Mouse (Mus musculus): ENCODE results near the gene Ssrp1.

Ssrp1 gene

DNA sequence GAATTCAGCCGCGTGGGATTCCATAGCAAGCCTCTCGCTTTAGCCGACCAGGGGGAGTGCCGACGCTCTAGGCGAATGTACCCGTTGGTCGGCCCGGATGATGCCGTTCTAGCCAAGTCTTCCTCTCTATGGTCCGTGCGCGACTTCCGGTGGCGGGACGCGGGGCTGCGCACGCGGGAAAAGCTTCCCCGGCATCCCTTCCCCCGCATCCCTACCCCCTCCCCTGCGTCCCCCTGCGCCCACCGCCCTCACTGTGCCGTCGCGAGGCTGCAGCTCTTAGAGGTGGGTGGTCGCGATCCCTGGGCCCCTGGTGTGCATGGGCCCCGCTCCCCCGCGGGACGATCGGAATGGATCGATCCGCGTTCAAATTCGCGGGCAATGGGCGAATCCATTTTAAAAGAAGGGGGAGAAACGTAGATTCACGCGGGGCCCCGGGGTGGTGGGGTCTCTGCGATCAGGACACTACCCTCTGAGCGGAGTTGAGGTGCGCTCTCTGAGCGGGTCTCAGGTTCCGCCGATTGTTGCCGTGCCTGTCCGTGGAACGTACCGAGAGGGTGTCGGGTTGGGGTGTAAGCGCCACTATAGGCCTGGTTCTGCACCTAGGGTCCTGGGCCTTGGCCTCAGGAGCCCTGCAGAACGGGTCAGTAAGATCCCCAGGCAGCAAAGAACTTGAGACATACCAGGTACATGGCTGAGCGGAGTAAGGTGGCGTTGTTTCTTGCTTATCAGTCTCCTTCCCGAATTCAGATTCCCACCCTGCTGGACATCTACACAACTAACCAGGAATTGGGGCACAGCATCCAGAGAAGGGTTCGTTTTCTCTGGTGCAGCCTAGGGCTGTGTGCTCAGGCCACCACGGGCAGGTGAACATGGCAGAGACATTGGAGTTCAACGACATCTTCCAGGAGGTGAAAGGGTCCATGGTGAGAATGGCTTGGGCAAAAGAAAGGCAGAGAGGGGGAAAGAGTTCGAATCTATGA lies at the start of gene Ssrp1, which contains the start of gene P2rx3:
Ssrp1 (plus strand) TSS at position 188 of the 980 bp plus-strand sequence.
P2rx3 (minus strand) TSS at position 416 of the 980 bp plus-strand sequence.
- peak; percentile 89 for DNase-seq (ENCODE audit: low spot score in 2 of 2)

DNA sequence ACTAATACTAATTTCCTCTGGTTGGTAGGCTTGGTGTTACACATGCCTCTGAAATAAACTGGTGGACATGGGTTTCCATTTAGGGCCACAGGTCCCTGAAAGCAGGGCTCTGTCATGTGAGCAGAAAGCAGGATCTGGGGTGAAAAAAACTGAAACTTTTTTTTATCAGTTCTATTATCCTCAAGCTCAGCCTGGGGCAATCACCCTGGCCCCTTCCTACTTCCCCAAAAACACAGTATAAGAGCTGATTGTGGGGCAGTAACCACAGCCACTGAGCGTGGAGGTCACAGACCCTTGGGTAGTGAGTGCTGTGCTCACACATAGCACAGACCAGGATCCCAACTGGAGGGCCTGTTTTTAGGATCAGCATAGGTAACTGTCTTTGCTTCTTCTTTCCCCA lies 49.1 kb upstream of the Ssrp1 start, which contains the start of gene Prg3:
Prg3 (plus strand) TSS at position 286 of the 400 bp plus-strand sequence.
- no peak for DNase-seq (ENCODE audit: low spot score in 2 of 2)

DNA sequence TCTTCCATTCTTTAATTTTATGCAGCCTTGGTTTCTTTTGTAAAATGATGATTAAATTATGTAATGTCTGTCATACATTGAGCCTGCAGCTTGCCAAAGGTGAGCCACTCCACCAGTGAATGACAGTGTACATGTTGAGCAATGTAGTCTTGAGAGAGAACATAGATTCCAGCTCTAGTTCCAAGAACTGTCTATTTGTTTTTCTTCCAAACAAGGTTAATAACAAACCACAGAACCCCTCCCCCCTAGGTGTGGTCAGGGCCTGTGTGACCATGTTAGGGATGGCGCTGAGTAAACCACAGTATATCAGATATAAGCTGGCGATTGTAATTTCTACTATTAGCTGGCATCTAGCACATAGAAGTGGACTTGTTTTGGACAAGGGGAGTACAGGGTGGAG lies 40.7 kb upstream of the Ssrp1 start:
- DNase-seq (ENCODE audit: low spot score in 2 of 2): no peak

DNA sequence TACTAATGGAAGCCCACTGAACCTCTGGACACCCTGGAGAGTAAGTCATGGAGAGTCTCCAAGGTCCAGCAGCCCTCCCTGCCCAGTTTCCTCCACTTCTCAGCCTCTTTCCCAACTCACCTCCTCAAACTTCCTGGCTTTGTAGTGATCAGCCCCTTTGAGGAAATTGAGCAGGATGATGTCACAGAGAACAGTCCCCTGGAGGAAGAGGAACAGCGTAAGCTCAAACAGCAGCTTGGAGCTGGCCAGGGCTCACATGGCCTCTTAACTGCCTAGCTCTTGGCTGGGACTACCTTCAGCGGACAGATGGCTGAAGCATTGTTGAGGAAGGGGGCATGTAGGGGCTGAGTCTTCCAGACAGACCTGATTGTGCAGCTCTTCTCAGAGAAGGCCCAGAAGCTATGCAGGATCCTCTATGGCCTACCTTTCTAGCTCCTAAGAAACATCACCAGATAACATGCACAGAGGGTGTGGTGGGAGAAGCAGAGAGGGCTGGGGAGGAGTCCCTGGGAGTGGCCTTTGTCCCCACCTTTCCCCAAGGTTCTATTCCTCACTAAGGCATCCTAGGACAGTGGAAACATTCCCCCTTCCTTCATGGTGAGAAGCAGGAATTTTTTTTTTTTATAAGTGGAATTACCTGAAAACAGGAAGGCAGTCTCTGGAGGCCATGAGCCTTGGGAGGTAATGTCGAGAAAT lies 37.4 kb upstream of the Ssrp1 start:
- peak; percentile 32 to 73 for DNase-seq (ENCODE audit: low spot score in 2 of 2)

DNA sequence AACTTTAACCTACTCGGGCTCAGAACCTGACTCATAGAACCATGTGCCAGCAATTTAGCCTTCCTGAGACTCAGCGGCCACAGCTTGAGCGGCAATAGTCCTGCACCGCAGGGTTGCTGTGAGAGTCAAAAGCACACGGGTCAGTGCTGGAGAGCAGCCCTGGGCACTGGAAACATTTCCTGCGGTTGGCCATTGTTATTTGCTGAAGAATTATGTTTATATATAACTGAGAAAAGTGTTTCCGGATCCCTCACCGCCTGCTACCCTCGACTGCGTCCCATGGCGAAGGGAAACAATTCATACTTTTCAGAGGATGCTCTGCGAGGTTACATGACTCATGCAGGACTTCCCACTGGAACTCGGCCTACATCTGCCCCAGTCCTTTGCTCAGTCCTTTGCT lies 35.5 kb upstream of the Ssrp1 start:
- peak; percentile 21 to 44 for DNase-seq (ENCODE audit: low spot score in 2 of 2)

DNA sequence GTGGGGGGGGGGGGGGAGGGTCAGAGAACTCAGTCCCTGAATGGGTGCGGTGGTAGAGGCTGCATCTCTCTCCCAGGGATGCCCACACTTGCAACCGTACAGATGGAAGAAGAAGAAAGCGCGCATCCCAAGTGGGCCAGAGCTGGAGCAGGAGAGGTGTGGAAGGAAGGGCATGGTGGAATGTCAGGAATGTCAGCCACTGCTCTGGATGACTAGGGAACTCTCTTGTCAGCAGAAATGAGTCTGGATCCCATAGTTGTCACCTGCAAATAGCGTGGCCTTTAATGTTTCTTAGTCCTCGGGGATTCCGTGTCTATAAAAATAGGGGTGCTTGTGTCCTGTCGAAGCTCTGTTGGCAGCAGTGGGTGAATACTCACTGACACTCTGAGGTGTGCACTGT lies 34.5 kb upstream of the Ssrp1 start:
- no peak for DNase-seq (ENCODE audit: low spot score in 2 of 2)

DNA sequence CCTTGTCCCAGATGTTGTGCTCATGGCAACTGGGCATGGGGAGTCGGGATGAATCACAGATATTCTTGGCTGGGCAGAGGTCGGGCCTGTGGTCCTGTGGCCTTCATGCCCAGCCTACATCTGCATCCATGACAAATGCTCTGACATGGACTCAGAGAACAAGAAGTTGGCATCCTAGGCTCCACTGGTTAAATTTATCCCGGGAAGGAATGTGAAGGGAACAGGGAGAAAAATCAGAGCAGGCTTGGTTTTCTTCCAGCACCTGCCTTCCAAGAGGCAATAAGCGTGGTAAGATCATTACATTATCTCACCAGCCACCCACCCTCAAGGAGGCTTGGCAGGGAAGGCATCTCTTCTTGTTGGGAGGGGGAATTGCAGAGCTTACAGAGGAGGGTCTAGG lies 32.7 kb upstream of the Ssrp1 start:
- no peak for DNase-seq (ENCODE audit: low spot score in 2 of 2)

DNA sequence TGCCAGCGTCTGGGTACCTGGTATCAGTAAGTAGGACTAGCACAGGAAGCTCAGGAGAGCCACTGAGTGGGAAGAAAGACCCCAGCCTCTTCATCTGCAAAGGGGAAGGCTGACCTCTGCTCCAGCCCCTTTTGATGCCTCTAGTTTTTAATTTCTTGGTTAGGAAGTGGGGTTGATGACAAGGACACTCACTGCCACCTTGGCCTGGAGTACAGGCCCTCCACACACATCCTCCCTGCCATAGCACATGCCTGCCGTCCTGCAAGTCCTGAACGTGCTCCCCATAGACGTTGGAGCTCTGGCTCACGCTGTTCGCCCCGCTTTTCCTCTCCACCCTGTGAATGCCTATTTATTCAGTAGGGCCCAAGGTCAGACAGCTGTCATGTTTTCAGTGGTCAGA lies 30.4 kb upstream of the Ssrp1 start:
- DNase-seq (ENCODE audit: low spot score in 2 of 2): no peak

DNA sequence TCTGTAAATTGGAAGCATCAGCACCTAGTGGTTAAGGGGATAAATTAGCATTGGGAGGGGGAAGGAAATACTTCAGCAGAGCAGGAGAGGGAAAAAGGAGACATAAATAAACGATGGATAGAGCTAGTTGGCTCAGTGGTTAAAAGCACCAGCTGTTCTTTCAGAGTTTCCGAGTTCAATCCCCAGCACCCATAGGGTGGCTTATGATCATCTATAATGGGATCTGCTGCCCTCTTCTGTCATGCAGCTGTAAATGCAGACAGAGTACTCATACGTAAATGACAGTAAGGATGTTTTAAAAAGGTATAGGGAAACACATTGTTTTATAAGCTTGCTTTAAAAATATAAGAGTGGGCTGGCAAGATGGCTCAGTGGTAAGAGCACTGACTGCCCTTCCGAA lies 29.3 kb upstream of the Ssrp1 start:
- peak; percentile 23 to 42 for DNase-seq (ENCODE audit: low spot score in 2 of 2)

DNA sequence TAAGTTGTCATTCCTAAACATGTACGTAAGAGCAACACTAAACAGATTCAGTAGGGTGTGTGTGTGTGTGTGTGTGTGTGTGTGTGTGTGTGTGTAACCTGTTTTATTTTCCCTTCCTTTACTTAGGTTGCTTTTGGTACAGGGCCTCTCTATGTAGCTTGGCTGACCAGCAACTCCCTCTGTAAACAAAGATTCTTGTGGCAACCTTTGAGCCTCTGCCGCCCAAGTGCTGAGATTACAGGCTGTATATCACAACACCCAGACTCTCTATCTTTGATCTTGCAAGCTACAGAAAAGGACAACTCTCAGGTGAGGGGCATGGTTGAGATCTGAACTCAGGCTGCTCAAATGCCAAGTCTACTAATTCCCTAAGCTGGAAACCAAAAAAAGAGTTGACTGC lies 27.8 kb upstream of the Ssrp1 start:
- DNase-seq (ENCODE audit: low spot score in 2 of 2): no peak

DNA sequence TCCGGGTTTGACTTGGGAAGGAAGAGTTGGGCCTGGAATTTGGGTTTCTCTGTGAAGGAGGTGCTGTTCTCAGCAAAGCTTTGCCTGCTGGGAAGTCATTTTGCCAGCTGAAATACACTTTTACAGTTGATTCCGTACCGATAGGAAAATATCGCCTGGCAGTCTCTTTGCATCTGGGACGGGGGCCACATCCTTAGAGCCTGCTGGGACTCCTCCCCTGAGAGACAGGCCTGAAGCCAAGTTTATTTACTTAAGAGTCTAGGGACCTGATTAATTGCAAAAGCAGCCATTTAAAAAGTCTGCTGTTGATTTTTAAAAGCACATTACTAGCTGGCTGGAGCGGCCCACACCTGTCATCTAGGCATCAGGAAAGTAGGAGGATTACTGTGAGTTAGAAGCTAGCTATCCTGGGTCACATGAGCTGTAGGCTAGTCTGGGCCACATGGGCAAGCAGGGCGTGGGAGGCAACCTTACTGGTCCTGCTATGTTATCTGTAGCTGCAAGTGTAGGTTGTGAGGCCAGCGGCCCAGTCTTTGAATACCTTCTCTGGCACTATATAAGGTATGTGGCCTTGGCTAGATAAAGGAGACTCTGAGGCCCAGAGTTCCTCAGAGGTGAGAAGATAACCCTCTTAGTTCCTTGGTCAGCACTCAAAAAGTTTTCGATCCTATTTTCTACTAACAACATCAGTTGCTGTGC lies 25.0 kb upstream of the Ssrp1 start:
- DNase-seq (ENCODE audit: low spot score in 2 of 2): peak; percentile 32 to 40

DNA sequence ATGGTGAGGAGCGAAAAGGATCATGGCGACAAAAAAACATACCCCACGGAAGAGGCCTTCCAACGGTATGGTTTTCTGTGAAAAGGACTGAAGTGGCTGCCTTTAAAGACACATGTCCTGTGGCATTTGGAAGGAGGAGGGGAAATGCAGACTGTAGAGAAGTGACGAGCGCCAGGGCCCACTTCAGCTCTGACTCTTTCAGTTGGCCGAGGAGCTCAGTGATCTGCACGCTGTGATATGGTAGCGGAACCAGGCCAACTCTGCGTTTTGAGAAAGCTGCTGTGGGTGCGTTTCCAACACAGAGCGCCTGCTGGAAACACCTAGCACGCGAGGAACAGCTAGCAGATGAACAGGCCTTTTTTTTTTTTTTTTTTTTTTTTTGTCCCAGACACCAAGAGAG lies 24.4 kb upstream of the Ssrp1 start:
- no peak for DNase-seq (ENCODE audit: low spot score in 2 of 2)

DNA sequence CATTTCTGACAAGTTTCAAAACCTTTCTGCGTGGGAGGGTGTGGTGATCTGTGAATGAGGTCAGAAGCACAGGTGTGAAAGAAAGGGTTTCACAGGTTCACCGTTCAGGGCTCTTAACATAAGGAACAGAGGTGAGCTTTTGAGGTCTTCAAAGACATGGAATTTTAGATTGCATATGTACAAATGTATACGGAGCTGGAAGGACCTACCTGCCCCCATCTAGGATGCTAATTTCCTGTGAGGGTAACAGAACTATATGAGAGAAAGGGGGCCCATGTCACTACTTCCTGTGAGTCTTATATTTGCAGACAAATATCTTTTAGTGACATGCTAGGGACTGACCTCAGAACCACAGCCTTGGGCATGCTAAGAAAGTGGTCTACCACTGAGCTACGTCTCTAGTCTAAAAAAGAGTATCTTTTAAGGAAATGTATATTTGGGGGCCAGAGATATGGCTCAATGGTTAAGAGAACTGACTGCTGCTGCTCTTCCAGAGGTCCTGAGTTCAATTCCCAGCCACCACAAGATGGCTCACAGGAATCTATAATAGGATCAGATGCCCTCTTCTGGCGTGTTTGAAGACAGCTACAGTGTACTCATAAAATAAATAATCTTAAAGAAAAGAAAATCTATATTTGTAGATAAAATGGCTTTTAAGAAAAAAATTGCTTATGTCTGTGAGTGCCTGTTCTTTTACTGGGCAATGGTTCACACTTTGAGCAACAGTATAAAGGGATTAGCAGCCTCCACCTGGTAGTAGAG lies 23.0 kb upstream of the Ssrp1 start:
- DNase-seq (ENCODE audit: low spot score in 2 of 2): no peak

DNA sequence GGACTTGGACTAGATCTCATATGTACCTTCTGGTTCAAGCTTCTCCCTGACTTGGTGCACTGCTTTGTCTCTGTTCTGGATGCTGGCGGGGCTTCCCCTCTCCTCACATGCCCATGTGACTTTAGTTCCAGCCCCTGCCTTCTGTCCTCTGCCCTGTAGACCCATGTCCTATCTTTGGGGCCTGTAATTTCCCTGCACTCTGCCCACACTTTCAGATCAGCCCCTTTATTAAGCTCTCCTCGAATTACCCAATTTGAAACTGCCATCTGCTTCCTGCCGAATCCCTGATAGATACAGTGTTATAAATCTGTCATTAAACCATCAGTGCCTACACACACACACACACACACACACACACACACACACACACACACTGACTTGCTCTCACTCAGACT lies 22.4 kb upstream of the Ssrp1 start:
- DNase-seq (ENCODE audit: low spot score in 2 of 2): no peak

DNA sequence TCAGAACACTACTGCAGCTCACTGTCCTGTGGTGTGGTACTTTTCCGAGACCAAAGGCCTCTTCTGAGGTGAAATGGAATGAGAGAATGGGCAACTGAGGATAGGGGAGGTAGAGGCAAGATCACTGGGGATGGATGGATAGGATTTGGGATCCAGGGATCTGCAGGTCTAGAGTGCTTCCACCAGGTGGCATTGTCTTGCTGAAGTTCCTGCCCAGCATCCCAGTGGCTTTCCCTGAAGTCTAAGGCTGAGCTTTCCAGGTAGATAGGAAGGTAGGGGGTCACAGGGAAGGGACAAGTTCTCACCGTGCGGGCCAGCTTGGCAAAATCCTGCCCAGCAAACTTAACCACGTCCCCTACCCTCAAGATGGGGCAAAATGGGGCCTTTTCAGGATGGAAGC lies 15.0 kb upstream of the Ssrp1 start:
- DNase-seq (ENCODE audit: low spot score in 2 of 2): no peak

DNA sequence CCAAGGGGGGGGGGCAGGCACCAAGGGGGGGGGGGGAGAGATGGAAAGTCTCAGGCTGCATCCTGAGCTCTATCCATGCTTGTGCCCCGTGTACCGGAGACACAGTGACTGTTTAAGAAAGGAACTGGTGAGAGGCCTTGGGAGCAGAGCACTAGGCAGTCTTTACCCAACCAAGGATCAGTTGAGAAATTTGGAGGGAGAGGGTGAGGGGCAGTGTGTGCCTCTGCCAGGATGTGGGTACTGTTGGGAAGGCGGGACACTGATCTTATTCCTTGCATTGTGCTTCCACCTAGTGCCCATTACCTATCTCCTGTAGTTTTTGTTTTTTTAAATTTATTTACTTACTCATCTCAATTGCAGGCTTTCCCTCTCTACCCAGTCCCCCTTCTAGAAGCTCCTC lies 10.9 kb upstream of the Ssrp1 start:
- no peak for DNase-seq (ENCODE audit: low spot score in 2 of 2)

DNA sequence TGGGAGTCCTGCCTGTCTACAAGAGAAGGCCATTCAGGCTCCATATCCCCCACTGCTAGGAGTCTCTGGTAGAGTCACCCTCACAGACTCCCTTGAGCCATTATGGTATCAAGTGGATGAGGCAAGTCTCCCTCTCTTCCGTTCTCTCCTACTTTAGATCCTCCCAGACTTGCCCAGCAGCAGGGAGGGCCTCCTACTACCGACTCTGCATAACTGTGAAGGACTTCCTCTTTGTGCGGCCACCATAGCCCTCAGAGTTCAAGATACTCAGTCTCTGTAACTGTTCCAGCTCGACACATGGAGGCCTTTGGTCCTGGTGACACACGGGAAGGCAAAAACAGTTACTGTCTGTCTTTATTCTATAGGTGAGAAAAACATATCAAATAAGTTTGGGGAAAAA lies 9.8 kb upstream of the Ssrp1 start:
- DNase-seq (ENCODE audit: low spot score in 2 of 2): no peak

DNA sequence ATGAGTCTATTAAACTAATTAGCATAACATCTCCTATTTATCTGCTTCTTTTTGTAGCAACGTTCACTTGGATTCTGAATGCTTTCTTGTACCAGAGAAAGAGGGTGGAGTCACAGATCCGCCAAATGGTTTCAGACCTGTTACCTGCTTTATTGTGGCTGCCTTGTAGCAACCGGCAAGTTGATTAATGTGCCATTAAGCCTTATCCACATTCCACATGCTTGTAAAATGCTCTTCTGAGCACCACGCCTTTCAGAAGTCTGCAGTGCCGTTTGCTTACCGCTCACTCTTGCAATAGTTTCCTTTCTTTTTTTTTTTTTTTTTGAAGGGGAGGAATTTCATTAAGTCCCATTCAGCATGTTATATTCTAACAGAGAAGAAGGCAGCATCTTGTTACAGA lies 7.1 kb upstream of the Ssrp1 start:
- DNase-seq (ENCODE audit: low spot score in 2 of 2): no peak

DNA sequence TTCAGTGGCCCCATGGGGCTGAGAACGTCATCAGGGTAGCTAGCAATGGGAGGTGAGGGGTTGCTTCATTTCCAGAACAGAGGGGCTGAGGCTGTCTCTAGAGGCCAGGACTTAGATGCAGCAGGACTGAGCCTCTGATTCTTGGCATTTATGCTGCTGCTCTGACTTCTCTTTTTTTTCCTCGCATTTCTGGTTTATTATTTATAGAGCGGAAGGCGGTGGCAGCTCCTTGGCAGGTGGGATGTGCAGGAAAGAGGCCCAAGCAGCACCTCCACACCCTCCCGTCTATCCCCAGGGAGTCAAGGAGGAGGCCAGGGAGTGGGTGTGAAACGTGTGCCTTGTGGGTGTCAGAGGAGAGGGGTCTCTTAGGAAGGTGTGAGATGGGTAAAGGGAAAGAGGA lies 6.0 kb upstream of the Ssrp1 start:
- no peak for DNase-seq (ENCODE audit: low spot score in 2 of 2)

DNA sequence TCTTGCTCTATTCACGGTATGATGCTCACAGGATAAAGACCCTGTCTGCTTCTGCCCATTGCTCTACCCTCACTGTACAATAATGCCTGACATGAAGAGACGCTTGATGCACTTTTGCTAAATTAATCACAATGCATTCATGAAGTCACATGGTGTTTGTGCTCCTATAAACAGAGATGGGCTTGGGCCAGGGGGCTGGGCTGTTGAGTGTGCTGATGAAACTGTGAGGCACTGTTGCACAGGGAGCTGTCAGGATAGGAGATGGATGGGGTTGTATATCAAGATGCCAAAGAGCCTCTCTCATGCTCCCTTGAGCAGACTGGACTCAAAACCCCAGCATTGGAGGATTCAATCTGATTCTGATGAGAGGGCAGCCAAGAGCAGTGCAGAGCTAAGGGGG lies 3.9 kb upstream of the Ssrp1 start:
- DNase-seq (ENCODE audit: low spot score in 2 of 2): no peak

DNA sequence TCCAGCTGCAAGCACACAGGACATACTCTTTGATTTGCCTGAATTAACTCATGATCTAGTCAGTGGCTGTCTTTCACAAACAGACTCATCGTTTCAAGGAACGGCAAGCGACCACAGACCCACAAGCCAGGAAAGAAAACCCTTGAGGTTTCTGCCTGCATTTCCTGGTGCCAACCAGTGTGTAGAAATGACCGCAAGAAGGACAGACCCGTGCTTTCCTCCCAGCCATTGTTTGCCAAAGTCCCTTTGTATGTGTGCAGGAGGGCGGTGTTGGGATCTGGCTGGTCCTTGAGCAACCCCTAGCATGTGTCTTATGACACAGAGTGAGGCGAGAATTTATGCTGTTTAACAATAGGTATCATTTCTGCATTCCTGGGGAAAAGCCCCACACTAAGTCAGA lies 2.9 kb upstream of the Ssrp1 start:
- DNase-seq (ENCODE audit: low spot score in 2 of 2): no peak

Data from heart, adult 9 months (tissue).